8 mouse cellular contexts compared by ENCODE assay signal in the genomic region with DNA sequence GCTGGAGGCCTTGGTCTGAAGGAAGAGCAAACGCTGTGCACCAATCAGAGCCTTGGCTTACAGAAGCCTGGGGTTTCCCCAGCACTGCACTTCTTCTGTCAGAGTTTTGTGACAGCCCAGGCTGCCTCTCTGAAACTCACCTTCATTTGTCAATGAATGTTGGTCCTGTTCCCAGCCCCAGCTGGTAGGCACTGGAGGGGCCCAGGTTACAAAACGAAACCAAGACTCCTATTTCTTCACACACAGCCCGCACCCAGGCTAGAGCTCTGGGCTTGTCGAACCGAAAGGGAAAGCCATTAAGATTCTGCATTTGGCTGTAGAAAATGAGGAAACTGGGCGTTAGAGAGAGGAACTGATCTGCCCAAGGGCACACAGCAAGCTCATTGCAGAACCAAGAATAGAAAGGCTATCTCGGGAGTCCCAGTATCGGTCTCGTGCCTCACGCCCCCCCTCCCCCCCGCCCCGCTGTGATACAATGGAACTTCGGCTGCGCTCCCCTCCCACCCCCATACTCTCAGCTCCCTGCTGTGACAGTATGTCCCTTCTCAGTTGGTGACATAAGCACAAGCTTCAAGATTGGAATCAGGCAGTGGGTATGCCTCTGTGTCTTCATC.
DNase-seq lines count a peak whose midpoint lies in the region; ATAC-seq and TF ChIP-seq lines count a peak whose summit lies in the region.

No protein-coding gene starts in this region.

- H3K27me3 ChIP-seq in testis, adult 2 months (ENCODE audit: control insufficient read depth, insufficient read depth, low read length): no peaks in the 10 kb centered on the region

- H3K4me3 ChIP-seq in testis, adult 2 months (ENCODE audit: control insufficient read depth, low read depth, low read length): peak overlapping the region; percentile 20; the same call in 1 of the 2 replicates

- intact Hi-C loops in gastrocnemius, postnatal 14 days (cut with DNase I; ENCODE audit: low total_unique reads): no loop called here
- intact Hi-C loops in left cerebral cortex, postnatal 4 days (cut with DNase I): loop anchor here (5.0 kb wide), 1 partner anchor 634 kb away; no protein-coding TSS in a partner anchor

- no peak for TF ChIP-seq CTCF in testis, adult 2 months (IDR thresholded peaks at IDR 0.05; ENCODE audit: control insufficient read depth, insufficient read depth, insufficient replicate concordance, low read depth, low read length)

- no peak for DNase-seq in testis, postnatal 10 days (ENCODE audit: low spot score)
- peak; percentile 60 to 65 for DNase-seq in cerebellum, postnatal 10 days
- DNase-seq in gastrocnemius, postnatal 14 days: peak; percentile 40
- peak; percentile 63 for DNase-seq in induced T-regulatory cell, adult 2 months (ENCODE audit: low read depth)
- DNase-seq in left cerebral cortex, postnatal 4 days: peak; percentile 37
- peak; percentile 76 to 78 for DNase-seq in spleen, postnatal 36 days (ENCODE audit: low spot score in 2 of 2)

- TF ChIP-seq POLR2A in testis, adult 2 months (IDR thresholded peaks at IDR 0.05; ENCODE audit: control insufficient read depth, low read depth, low read length): no peak

- ATAC-seq in megakaryocyte-erythroid progenitor cell, adult 5-6 weeks (replicated peaks; ENCODE audit: low FRiP score, low TSS enrichment, poor library complexity, severe bottlenecking): peak; percentile 53

- H3K36me3 ChIP-seq in testis, adult 2 months (ENCODE audit: control insufficient read depth, insufficient read depth, low read length): no peaks in the 10 kb centered on the region

- H3K27ac ChIP-seq in testis, adult 2 months (ENCODE audit: control insufficient read depth, insufficient read depth, low read depth, low read length): no peak overlapping the region

- peaks cover 9% of the 10 kb centered on the region; the same call in 1 of the 2 replicates for H3K4me1 ChIP-seq in testis, adult 2 months (ENCODE audit: control insufficient read depth, insufficient read depth, low read length)
